Comparison of ENCODE assay signal across 37 mouse cellular contexts in the genomic region with DNA sequence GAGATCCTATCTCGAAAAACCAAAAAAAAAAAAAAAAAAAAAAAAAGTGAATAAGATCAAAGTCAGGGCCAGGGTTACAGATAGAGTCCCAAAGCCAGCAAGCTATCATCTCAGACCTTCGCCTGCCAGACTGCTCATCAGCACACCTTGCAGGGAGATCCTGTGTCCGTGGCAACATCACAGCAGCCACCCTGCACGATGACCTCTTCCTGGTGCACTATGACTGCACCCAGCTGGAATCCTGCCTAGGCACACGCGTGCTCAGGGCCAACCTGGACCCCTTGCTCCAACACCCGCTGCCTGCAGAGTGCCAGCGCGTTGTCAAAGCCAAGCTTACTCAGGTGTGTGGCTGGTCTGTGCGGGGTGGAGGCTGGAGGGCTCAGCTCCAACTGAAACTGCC. TPM values are rescaled to one million over a fixed set of nuclear protein-coding genes. Genes with fewer than 3 reads are reported as not detected.
"Had no signal": no experiment of that assay in that cellular context is flagged by ENCODE, and none has a peak within 500 bp of the region (broad histone marks: within the 10 kb centered on the region; RNA-seq: fewer than 3 reads in every experiment).

No protein-coding gene starts in this region.

- H3K4me3 ChIP-seq: heart, embryonic 10.5 days; heart, embryonic 12.5 days; hindbrain, embryonic 10.5 days; hindbrain, embryonic 12.5 days; intestine, embryonic 15.5 days; layer of hippocampus, adult 2 months; left cerebral cortex, adult 2 months; limb, embryonic 10.5 days; limb, embryonic 12.5 days; liver, embryonic 13.5 days; liver, embryonic 15.5 days had no signal

- H3K27me3 ChIP-seq: intestine, embryonic 15.5 days had no signal

- H3K4me2 ChIP-seq: heart, embryonic 12.5 days; hindbrain, embryonic 12.5 days; hindbrain, embryonic 14.5 days; intestine, embryonic 15.5 days; limb, embryonic 12.5 days; liver, embryonic 11.5 days; liver, embryonic 13.5 days; liver, embryonic 15.5 days had no signal

- DNase-seq: gastrocnemius, postnatal 10 days; gastrocnemius, postnatal 25 days; heart, adult 18-20 months; heart, postnatal 10 days; heart, postnatal 4 days; kidney, adult 18-20 months; kidney, adult 8-10 months; kidney, postnatal 10 days; kidney, postnatal 25 days; kidney, postnatal 4 days; liver; liver, embryonic 13.5 days had no signal

- H3K36me3 ChIP-seq: heart, embryonic 10.5 days; heart, embryonic 12.5 days; hindbrain, embryonic 10.5 days; hindbrain, embryonic 12.5 days; intestine, embryonic 15.5 days; limb, embryonic 10.5 days; limb, embryonic 12.5 days; liver, embryonic 13.5 days; liver, embryonic 15.5 days had no signal

RNA-seq across cellular contexts. Expression of gene Mslnl, which starts 8.5 kb away (rescaled TPM):
- total RNA-seq: gastrocnemius, adult 18-20 months; gastrocnemius, postnatal 10 days; gastrocnemius, postnatal 25 days; gastrocnemius, postnatal 4 days; granulocyte monocyte progenitor cell, adult 5-6 weeks; heart, adult 18-20 months; heart, adult 8-10 months; heart, postnatal 10 days; heart, postnatal 25 days; heart, postnatal 4 days; layer of hippocampus, adult 2 months; layer of hippocampus, postnatal 10 days; left cerebral cortex, postnatal 14 days had no signal
- polyA plus RNA-seq: heart, embryonic 10.5 days; heart, embryonic 12.5 days; heart, embryonic 14.5 days; hindbrain, embryonic 10.5 days; hindbrain, embryonic 12.5 days; hindbrain, embryonic 14.5 days; hindbrain, embryonic 16.5 days; inflammation-experienced regulatory T-cells, adult 6 months; intestine, embryonic 15.5 days; intestine, postnatal 0 days; kidney, embryonic 14.5 days; kidney, embryonic 16.5 days; limb, embryonic 10.5 days; limb, embryonic 12.5 days; liver, embryonic 11.5 days; liver, embryonic 13.5 days; liver, embryonic 15.5 days had no signal

RNA-seq across cellular contexts. Expression of gene Msln, which starts 9.9 kb away (rescaled TPM):
- total RNA-seq: granulocyte monocyte progenitor cell, adult 5-6 weeks had no signal
- polyA plus RNA-seq: hindbrain, embryonic 14.5 days; inflammation-experienced regulatory T-cells, adult 6 months; limb, embryonic 10.5 days; limb, embryonic 12.5 days had no signal

RNA-seq across cellular contexts. Expression of gene Gng13, which starts 27.3 kb away (rescaled TPM):
- total RNA-seq: gastrocnemius, adult 18-20 months; gastrocnemius, postnatal 10 days; gastrocnemius, postnatal 25 days; gastrocnemius, postnatal 4 days; granulocyte monocyte progenitor cell, adult 5-6 weeks had no signal
- polyA plus RNA-seq: inflammation-experienced regulatory T-cells, adult 6 months; liver, embryonic 15.5 days had no signal
